Mouse (Mus musculus): Measurements from ENCODE around the gene Rnf227. TPM values are rescaled to one million over a fixed set of nuclear protein-coding genes. Genes with fewer than 3 reads are reported as not detected.
"Not testable (repeated sequence)": the region's sequence is repeated elsewhere in the genome, so short reads cannot be mapped to it uniquely, and the experiment has no call there.

Gene Rnf227
- polyA plus RNA-seq (2012; ENCODE audit: insufficient read depth, insufficient read length, missing spikeins) = 4.6 and 4.8 TPM in 2 replicates

- TF ChIP-seq CTCF (IDR thresholded peaks at IDR 0.05; ENCODE audit: low read depth, low read length) (no peak), POLR2A (IDR thresholded peaks at IDR 0.05; ENCODE audit: borderline replicate concordance, low read depth, low read length) (no peak)
- H3K4me1 ChIP-seq (ENCODE audit: control insufficient read depth, insufficient read depth, low read length) = peaks cover 7% of the 10 kb centered on the region
- peak within 1 kb of the TSS; percentile 75 for H3K4me3 ChIP-seq (ENCODE audit: insufficient read depth, low read length)
- H3K27ac ChIP-seq (ENCODE audit: insufficient read depth, low read depth, low read length) = no peak within 1 kb of the TSS
Measured at GRCm38 (mm10) chr11:69340161-69341131, at the start of gene Rnf227. Rnf227 (plus strand) TSS chr11:69340461.

GRCm38 (mm10) chr11:69291111-69291510, 49.1 kb upstream of the Rnf227 start:
- Histone ChIP-seq H3K4me1 (ENCODE audit: control insufficient read depth, insufficient read depth, low read length) (no peaks in the 10 kb centered on the region), H3K27ac (ENCODE audit: insufficient read depth, low read depth, low read length) (no peak overlapping the region)
- no peak for TF ChIP-seq CTCF (IDR thresholded peaks at IDR 0.05; ENCODE audit: low read depth, low read length)

GRCm38 (mm10) chr11:69295286-69295685, 45.0 kb upstream of the Rnf227 start:
- Histone ChIP-seq H3K27ac (ENCODE audit: insufficient read depth, low read depth, low read length) (no peak overlapping the region), H3K4me3 (ENCODE audit: insufficient read depth, low read length) (no peak overlapping the region), H3K4me1 (ENCODE audit: control insufficient read depth, insufficient read depth, low read length) (no peaks in the 10 kb centered on the region)
- TF ChIP-seq POLR2A (IDR thresholded peaks at IDR 0.05; ENCODE audit: borderline replicate concordance, low read depth, low read length) = no peak
- no peak for TF ChIP-seq CTCF (IDR thresholded peaks at IDR 0.05; ENCODE audit: low read depth, low read length)

More at GRCm38 (mm10) chr11:69291111-69291510, 49.1 kb upstream of the Rnf227 start:
- no peak overlapping the region for H3K4me3 ChIP-seq (ENCODE audit: insufficient read depth, low read length)

- no peak overlapping the region for H3K27ac ChIP-seq (ENCODE audit: insufficient read depth, low read depth, low read length)
- TF ChIP-seq CTCF (IDR thresholded peaks at IDR 0.05; ENCODE audit: low read depth, low read length) (no peak), POLR2A (IDR thresholded peaks at IDR 0.05; ENCODE audit: borderline replicate concordance, low read depth, low read length) (no peak)
- no peaks in the 10 kb centered on the region for H3K4me1 ChIP-seq (ENCODE audit: control insufficient read depth, insufficient read depth, low read length)
- H3K4me3 ChIP-seq (ENCODE audit: insufficient read depth, low read length) = no peak overlapping the region
Measured at GRCm38 (mm10) chr11:69297799-69298198, 42.5 kb upstream of the Rnf227 start.

- no peak overlapping the region for H3K4me3 ChIP-seq (ENCODE audit: insufficient read depth, low read length)
- no peaks in the 10 kb centered on the region for H3K4me1 ChIP-seq (ENCODE audit: control insufficient read depth, insufficient read depth, low read length)
- no peak overlapping the region for H3K27ac ChIP-seq (ENCODE audit: insufficient read depth, low read depth, low read length)
- TF ChIP-seq POLR2A (IDR thresholded peaks at IDR 0.05; ENCODE audit: borderline replicate concordance, low read depth, low read length) (no peak), CTCF (IDR thresholded peaks at IDR 0.05; ENCODE audit: low read depth, low read length) (no peak)
Measured at GRCm38 (mm10) chr11:69298231-69298630, 42.0 kb upstream of the Rnf227 start.

- Histone ChIP-seq H3K4me1 (ENCODE audit: control insufficient read depth, insufficient read depth, low read length) (no peaks in the 10 kb centered on the region), H3K4me3 (ENCODE audit: insufficient read depth, low read length) (no peak overlapping the region), H3K27ac (ENCODE audit: insufficient read depth, low read depth, low read length) (no peak overlapping the region)
- TF ChIP-seq CTCF (IDR thresholded peaks at IDR 0.05; ENCODE audit: low read depth, low read length) (no peak), POLR2A (IDR thresholded peaks at IDR 0.05; ENCODE audit: borderline replicate concordance, low read depth, low read length) (no peak)
Measured at GRCm38 (mm10) chr11:69302817-69303216, 37.4 kb upstream of the Rnf227 start.

- Histone ChIP-seq H3K27ac (ENCODE audit: insufficient read depth, low read depth, low read length) (no peak overlapping the region), H3K4me1 (ENCODE audit: control insufficient read depth, insufficient read depth, low read length) (no peaks in the 10 kb centered on the region), H3K4me3 (ENCODE audit: insufficient read depth, low read length) (no peak overlapping the region)
- no peak for TF ChIP-seq POLR2A (IDR thresholded peaks at IDR 0.05; ENCODE audit: borderline replicate concordance, low read depth, low read length)
- no peak for TF ChIP-seq CTCF (IDR thresholded peaks at IDR 0.05; ENCODE audit: low read depth, low read length)
Measured at GRCm38 (mm10) chr11:69305291-69305690, 35.0 kb upstream of the Rnf227 start.

- TF ChIP-seq CTCF (IDR thresholded peaks at IDR 0.05; ENCODE audit: low read depth, low read length) (no peak), POLR2A (IDR thresholded peaks at IDR 0.05; ENCODE audit: borderline replicate concordance, low read depth, low read length) (no peak)
- Histone ChIP-seq H3K4me3 (ENCODE audit: insufficient read depth, low read length) (no peak overlapping the region), H3K27ac (ENCODE audit: insufficient read depth, low read depth, low read length) (no peak overlapping the region), H3K4me1 (ENCODE audit: control insufficient read depth, insufficient read depth, low read length) (no peaks in the 10 kb centered on the region)
Measured at GRCm38 (mm10) chr11:69306039-69306438, 34.2 kb upstream of the Rnf227 start.

GRCm38 (mm10) chr11:69311266-69311665, 29.0 kb upstream of the Rnf227 start:
- Histone ChIP-seq H3K4me1 (ENCODE audit: control insufficient read depth, insufficient read depth, low read length) (no peaks in the 10 kb centered on the region), H3K27ac (ENCODE audit: insufficient read depth, low read depth, low read length) (no peak overlapping the region), H3K4me3 (ENCODE audit: insufficient read depth, low read length) (no peak overlapping the region)
- no peak for TF ChIP-seq CTCF (IDR thresholded peaks at IDR 0.05; ENCODE audit: low read depth, low read length)
- no peak for TF ChIP-seq POLR2A (IDR thresholded peaks at IDR 0.05; ENCODE audit: borderline replicate concordance, low read depth, low read length)

GRCm38 (mm10) chr11:69316361-69316760, 23.9 kb upstream of the Rnf227 start:
- Histone ChIP-seq H3K4me1 (ENCODE audit: control insufficient read depth, insufficient read depth, low read length) (no peaks in the 10 kb centered on the region), H3K4me3 (ENCODE audit: insufficient read depth, low read length) (no peak overlapping the region), H3K27ac (ENCODE audit: insufficient read depth, low read depth, low read length) (no peak overlapping the region)

GRCm38 (mm10) chr11:69318000-69318399, 22.3 kb upstream of the Rnf227 start:
- H3K4me3 ChIP-seq (ENCODE audit: insufficient read depth, low read length); H3K27ac ChIP-seq (ENCODE audit: insufficient read depth, low read depth, low read length); H3K4me1 ChIP-seq (ENCODE audit: control insufficient read depth, insufficient read depth, low read length): not testable (repeated sequence)

More at GRCm38 (mm10) chr11:69316361-69316760, 23.9 kb upstream of the Rnf227 start:
- TF ChIP-seq CTCF (IDR thresholded peaks at IDR 0.05; ENCODE audit: low read depth, low read length) (no peak), POLR2A (IDR thresholded peaks at IDR 0.05; ENCODE audit: borderline replicate concordance, low read depth, low read length) (no peak)
